Mouse (Mus musculus) liver, postnatal 0 days (tissue): ENCODE results near the gene Ncor2.

Experiments used
- CTCF ChIP-seq: sonication (generic); IDR thresholded peaks from 2 replicates; pipeline ENCODE4 v1.5.1; 2016; ENCODE audit warnings: antibody characterized with exemption, low read depth
- EP300 ChIP-seq: IDR thresholded peaks from 2 replicates; pipeline ENCODE4 v1.6.1; 2016; ENCODE audit warnings: antibody characterized with exemption, low read depth, mild to moderate bottlenecking

DNA sequence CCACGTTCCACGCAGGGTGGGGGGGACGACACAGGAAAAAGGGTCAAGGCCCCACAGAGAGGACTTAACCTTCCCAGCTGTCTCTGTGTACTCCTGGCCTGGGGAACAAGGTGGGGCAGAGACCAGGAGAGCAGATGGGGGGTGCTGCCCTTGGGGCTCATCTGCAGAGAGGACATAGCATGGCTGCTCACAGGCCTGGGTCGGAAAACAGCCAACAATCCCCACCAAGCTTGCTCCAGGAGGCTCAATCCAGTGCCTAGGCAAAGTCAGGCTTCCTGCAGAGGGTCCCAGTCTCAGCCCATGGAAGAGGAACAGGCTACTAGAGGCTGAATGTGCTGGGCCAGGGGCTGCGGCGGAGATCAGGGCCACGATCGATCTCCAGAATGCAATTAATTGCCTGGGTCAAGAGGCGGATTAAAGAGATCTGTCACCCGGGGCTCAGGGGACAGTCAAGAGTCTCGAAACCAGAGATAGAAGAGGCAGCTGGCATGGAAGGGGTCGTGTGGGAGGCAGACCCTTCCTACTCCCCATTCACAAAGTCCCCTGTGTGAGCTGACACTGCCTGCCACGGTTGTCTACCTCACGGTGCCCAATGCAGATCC, 19.1 kb downstream of the Ncor2 start:
- no peak for TF ChIP-seq EP300
- TF ChIP-seq CTCF = no peak
